Mouse (Mus musculus): Measurements from ENCODE around the gene Rpl11.

DNA sequence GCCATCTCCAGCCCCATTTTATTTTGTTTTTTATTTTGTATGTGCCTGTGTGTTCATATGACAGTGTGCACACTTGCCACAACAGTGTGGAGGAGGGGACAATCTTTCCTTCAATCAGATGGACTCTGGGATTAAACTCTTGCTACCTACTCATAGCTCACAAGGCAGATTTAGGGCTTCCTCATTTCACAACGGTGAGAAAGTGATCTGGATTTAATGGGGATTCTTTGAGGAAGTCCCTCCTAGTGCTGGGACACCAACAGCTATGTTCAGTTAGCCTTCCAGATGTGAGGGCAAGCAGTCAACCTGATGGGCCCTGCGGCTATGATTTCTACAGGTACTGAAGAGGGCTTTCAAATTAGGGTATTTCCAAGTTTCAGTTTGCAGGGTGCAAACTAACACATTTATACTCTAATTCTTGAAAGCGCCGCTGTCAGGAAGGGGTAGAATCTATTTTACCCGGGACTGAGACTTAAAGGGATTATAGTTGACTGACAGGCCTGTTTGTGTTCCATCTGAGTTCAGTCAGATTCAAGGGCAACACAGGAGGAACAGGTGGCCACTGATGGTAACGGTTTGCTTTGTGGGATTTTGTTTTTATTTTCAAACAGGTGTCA is 9.3 kb downstream of the Rpl11 start:
- TF ChIP-seq CTCF (IDR thresholded peaks at IDR 0.05; ENCODE audit: insufficient read depth, low read length) (no peak), POLR2A (IDR thresholded peaks at IDR 0.05; ENCODE audit: borderline replicate concordance, extremely low read depth, low read depth, low read length) (no peak)
